Mouse (Mus musculus) embryonic facial prominence, embryonic 13.5 days (tissue): ENCODE results near the gene Ncaph. TPM values are rescaled to one million over a fixed set of nuclear protein-coding genes. Genes with fewer than 3 reads are reported as not detected.
A peak's percentile ranks its signal among the peaks of the same experiment; 100 is the strongest.
"Not testable (repeated sequence)": the region's sequence is repeated elsewhere in the genome, so short reads cannot be mapped to it uniquely, and the experiment has no call there.

Experiments used
- ATAC-seq: fragments of 200-750 bp; cut with Nextera tagmentation; 2 replicates; pipeline ENCODE4 v1.8.0; 2017; ENCODE audit warnings: low read depth; ENCODE audit not compliant: insufficient number of reproducible peaks, insufficient read depth, low FRiP score, low TSS enrichment
- H3K27ac ChIP-seq: fragments of 300-500 bp; sonication (generic); 2 replicates; pipeline ENCODE4 v1.5.1; 2015; ENCODE audit warnings: moderate library complexity, mild to moderate bottlenecking, inconsistent platforms
- H3K27me3 ChIP-seq: fragments of 300-500 bp; sonication (generic); 2 replicates; pipeline ENCODE4 v1.6.1; 2015; ENCODE audit warnings: mild to moderate bottlenecking, inconsistent platforms
- H3K36me3 ChIP-seq: fragments of 300-500 bp; sonication (generic); 2 replicates; pipeline ENCODE4 v1.6.1; 2015; ENCODE audit warnings: mild to moderate bottlenecking, inconsistent platforms
- H3K4me1 ChIP-seq: fragments of 300-500 bp; sonication (generic); 2 replicates; pipeline ENCODE4 v1.6.1; 2015; ENCODE audit warnings: inconsistent platforms
- H3K4me2 ChIP-seq: fragments of 300-500 bp; sonication (generic); 2 replicates; pipeline ENCODE4 v1.6.1; 2015; ENCODE audit warnings: moderate library complexity, mild to moderate bottlenecking, inconsistent platforms
- H3K4me3 ChIP-seq: fragments of 300-500 bp; sonication (generic); 2 replicates; pipeline ENCODE4 v1.5.1; 2015; ENCODE audit warnings: mild to moderate bottlenecking, inconsistent platforms
- H3K9ac ChIP-seq: fragments of 300-500 bp; sonication (generic); 2 replicates; pipeline ENCODE4 v1.6.1; 2015; ENCODE audit warnings: mild to moderate bottlenecking, inconsistent platforms
- H3K9me3 ChIP-seq: fragments of 300-500 bp; sonication (generic); 2 replicates; pipeline ENCODE4 v1.6.1; 2016; ENCODE audit warnings: inconsistent platforms
- WGBS: fragments of 180-500 bp; shearing (Covaris S2); methylation state at CpG from one replicate; pipeline ENCODE4 v1.1.7; 2015; ENCODE audit warnings: mixed read lengths; 5-methylcytosine and 5-hydroxymethylcytosine counted together
- polyA plus RNA-seq: library from polyadenylated mRNA; unstranded; fragments of >200 nt; fragmentation: Nextera tagmentation; extraction: Ambion mirVana; gene quantifications from 2 replicates; pipeline ENCODE4 v1.2.1, GENCODE M21; 2015

The Ncaph gene
- 80.3 and 81.6 TPM in 2 replicates for polyA plus RNA-seq

- Histone ChIP-seq H3K4me3 (peak within 1 kb of the TSS; percentile 84), H3K27me3 (no peaks in the 10 kb centered on the region), H3K9ac (peak within 1 kb of the TSS; percentile 86), H3K27ac (peak within 1 kb of the TSS; percentile 93), H3K9me3 (no peaks in the 10 kb centered on the region), H3K4me1 (peaks cover 42% of the 10 kb centered on the region), H3K36me3 (peaks cover 5% of the 10 kb centered on the region; the same call in 1 of the 2 replicates), H3K4me2 (peak within 1 kb of the TSS; percentile 75)
- ATAC-seq: peak; percentile 89
- WGBS: 2% methylated on average over 57 of the region's 57 CpGs
Measured at GRCm38 (mm10) chr2:127133621-127134461, at the start of gene Ncaph. Gene Ncaph, minus strand, starts transcription at chr2:127133954.

- H3K27ac ChIP-seq: peak overlapping the region; percentile 91
- H3K9ac ChIP-seq: peak overlapping the region; percentile 84
- WGBS: 2% methylated on average over 17 of the region's 17 CpGs
- peak; percentile 99 for ATAC-seq
- peak overlapping the region; percentile 61 for H3K4me3 ChIP-seq
- H3K4me2 ChIP-seq: peak overlapping the region; percentile 79
- no peaks in the 10 kb centered on the region for H3K27me3 ChIP-seq
- 0 out of 2 replicates have a peak, but pooled peaks cover 5% of the 10 kb centered on the region for H3K4me1 ChIP-seq
- H3K9me3 ChIP-seq: no peaks in the 10 kb centered on the region
- no peaks in the 10 kb centered on the region for H3K36me3 ChIP-seq
Measured at GRCm38 (mm10) chr2:127182598-127183381, 49.0 kb upstream of the Ncaph start.

DNA sequence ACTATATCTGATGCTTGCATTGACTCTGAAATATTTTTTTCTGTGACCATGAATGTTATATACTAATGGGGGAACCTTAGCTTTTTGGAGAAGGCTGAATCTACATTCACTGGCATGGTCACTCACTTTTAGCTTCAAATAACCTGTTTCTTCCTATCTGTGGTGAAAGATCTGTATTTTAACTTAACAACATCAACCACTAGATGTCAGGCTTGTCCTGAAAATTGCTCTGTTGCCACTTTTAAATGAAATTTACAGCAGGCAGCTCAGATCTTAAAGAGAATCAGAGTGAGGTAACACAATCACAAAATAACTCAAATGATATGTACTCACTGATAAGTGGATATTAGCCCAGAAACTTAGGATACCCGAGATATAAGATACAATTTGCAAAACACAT is 32.5 kb upstream of the Ncaph start:
- H3K36me3 ChIP-seq, H3K9ac ChIP-seq, ATAC-seq, H3K9me3 ChIP-seq, H3K27me3 ChIP-seq, H3K4me1 ChIP-seq, H3K4me2 ChIP-seq, H3K27ac ChIP-seq, H3K4me3 ChIP-seq: not testable (repeated sequence)
- WGBS: 7% methylated on average over 1 of the region's 1 CpGs

DNA sequence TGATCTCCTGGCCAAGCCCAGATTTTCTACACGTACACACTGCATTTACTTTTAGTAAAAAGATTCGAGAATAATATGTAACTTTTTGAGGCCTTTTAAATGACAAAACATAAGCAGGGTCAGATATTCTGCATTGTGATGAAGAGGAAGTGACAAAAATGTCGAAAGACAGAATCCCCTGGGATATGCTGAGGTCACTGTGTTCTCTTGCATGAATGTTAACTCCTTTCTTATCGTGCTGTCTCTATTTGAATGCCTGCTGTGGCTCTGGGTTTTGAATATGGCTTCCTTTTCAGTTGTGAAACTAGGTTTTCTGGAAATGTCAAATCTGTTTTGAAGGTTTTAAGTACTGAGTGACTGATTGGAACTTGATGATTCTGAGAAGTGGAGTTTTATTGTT is 31.9 kb upstream of the Ncaph start:
- Histone ChIP-seq H3K27me3 (0 out of 2 replicates have a peak, but pooled peaks cover 3% of the 10 kb centered on the region), H3K4me1 (no peaks in the 10 kb centered on the region), H3K36me3 (no peaks in the 10 kb centered on the region), H3K9me3 (no peaks in the 10 kb centered on the region), H3K9ac (no peak overlapping the region), H3K4me2 (no peak overlapping the region), H3K4me3 (no peak overlapping the region), H3K27ac (no peak overlapping the region)
- 59% methylated on average over 4 of the region's 4 CpGs for WGBS
- ATAC-seq: no peak

DNA sequence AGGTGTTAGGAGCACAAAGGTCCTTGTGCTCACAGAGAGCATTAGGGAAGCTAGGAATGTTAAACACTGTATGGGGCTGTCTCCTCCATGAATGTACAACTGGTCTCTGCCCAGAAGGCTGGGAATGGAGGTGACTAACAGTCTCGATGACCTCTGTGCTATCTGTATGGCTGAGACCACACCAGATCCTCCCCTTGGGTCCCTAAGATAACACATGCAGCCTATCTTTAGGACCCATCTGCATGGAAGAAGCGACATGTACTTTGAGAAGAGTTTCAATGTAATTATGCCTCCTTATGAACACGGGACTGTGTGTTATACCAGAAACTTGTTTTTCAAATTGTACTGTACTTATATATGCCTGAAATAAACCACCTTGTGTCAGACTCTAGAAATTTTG is 11.9 kb upstream of the Ncaph start:
- no peak overlapping the region for H3K4me3 ChIP-seq
- H3K4me1 ChIP-seq: peaks cover 20% of the 10 kb centered on the region
- peaks cover 11% of the 10 kb centered on the region for H3K36me3 ChIP-seq
- H3K4me2 ChIP-seq: no peak overlapping the region
- WGBS: 79% methylated on average over 3 of the region's 3 CpGs
- ATAC-seq: no peak
- no peaks in the 10 kb centered on the region for H3K27me3 ChIP-seq
- no peak overlapping the region for H3K9ac ChIP-seq
- no peak overlapping the region for H3K27ac ChIP-seq
- H3K9me3 ChIP-seq: no peaks in the 10 kb centered on the region; the same call in 1 of the 2 replicates

- Histone ChIP-seq H3K4me3 (peak within 1 kb of the TSS; percentile 66), H3K9ac (peak within 1 kb of the TSS; percentile 78), H3K36me3 (peaks cover 28% of the 10 kb centered on the region), H3K9me3 (no peaks in the 10 kb centered on the region; the same call in 1 of the 2 replicates), H3K4me2 (peak within 1 kb of the TSS; percentile 84), H3K27me3 (no peaks in the 10 kb centered on the region), H3K27ac (0 out of 2 replicates have a peak within 1 kb of the TSS, but pooled peaks have one; percentile 3), H3K4me1 (peaks cover 20% of the 10 kb centered on the region)
- ATAC-seq: peak; percentile 85
- 3% methylated on average over 31 of the region's 31 CpGs for WGBS
Measured at GRCm38 (mm10) chr2:127143158-127144063, 9.7 kb upstream of the Ncaph start, which contains the start of gene Itpripl1. Gene Itpripl1, minus strand, starts transcription at chr2:127143442.

GRCm38 (mm10) chr2:127142577-127143157 is 8.9 kb upstream of the Ncaph start:
- WGBS: 15% methylated on average over 6 of the region's 6 CpGs
- H3K4me2 ChIP-seq: peak overlapping the region; percentile 84
- H3K27ac ChIP-seq: 0 out of 2 replicates have a peak overlapping the region, but pooled peaks have one; percentile 3
- ATAC-seq: no peak
- peak overlapping the region; percentile 78 for H3K9ac ChIP-seq
- H3K27me3 ChIP-seq: no peaks in the 10 kb centered on the region
- H3K36me3 ChIP-seq: peaks cover 28% of the 10 kb centered on the region
- H3K4me1 ChIP-seq: peaks cover 25% of the 10 kb centered on the region
- no peaks in the 10 kb centered on the region; the same call in 1 of the 2 replicates for H3K9me3 ChIP-seq
- H3K4me3 ChIP-seq: peak overlapping the region; percentile 66

DNA sequence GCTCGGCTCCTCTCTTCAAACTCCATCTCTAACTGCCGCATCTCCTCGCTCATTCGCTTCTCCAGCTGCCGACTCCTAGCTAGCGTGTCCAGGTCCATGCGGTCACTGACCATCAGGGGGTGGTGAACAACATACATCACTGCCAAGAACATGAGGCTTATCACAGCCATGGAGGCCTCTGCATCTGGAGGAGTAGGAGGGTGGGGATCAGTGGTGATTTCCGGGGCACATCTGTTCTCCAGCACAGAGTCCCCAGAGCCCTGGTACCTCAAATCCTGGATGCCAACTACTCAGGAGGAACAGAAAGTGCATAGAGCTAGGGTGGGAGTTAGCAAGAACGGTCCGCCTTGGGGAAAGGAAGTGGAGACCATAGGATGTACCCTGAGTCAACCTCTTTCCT is 8.3 kb upstream of the Ncaph start:
- H3K4me3 ChIP-seq: peak overlapping the region; percentile 66
- ATAC-seq: no peak
- H3K9ac ChIP-seq: peak overlapping the region; percentile 78; the same call in 1 of the 2 replicates

GRCm38 (mm10) chr2:127140011-127140410 is 6.3 kb upstream of the Ncaph start:
- no peak overlapping the region for H3K9ac ChIP-seq
- peaks cover 33% of the 10 kb centered on the region for H3K4me1 ChIP-seq
- no peak overlapping the region for H3K4me2 ChIP-seq
- H3K4me3 ChIP-seq: no peak overlapping the region
- no peak for ATAC-seq
- WGBS: 96% methylated on average over 7 of the region's 7 CpGs
- H3K27me3 ChIP-seq: no peaks in the 10 kb centered on the region
- H3K9me3 ChIP-seq: no peaks in the 10 kb centered on the region
- no peak overlapping the region for H3K27ac ChIP-seq
- peaks cover 28% of the 10 kb centered on the region for H3K36me3 ChIP-seq

More for the DNA sequence above, 8.3 kb upstream of the Ncaph start:
- Histone ChIP-seq H3K9me3 (no peaks in the 10 kb centered on the region; the same call in 1 of the 2 replicates), H3K27ac (no peak overlapping the region), H3K4me1 (peaks cover 27% of the 10 kb centered on the region), H3K36me3 (peaks cover 28% of the 10 kb centered on the region), H3K27me3 (no peaks in the 10 kb centered on the region), H3K4me2 (peak overlapping the region; percentile 84)
- WGBS: 89% methylated on average over 10 of the region's 10 CpGs

- Histone ChIP-seq H3K27ac (no peak overlapping the region), H3K9me3 (no peaks in the 10 kb centered on the region), H3K27me3 (no peaks in the 10 kb centered on the region), H3K36me3 (peaks cover 28% of the 10 kb centered on the region), H3K4me1 (peaks cover 34% of the 10 kb centered on the region), H3K4me3 (no peak overlapping the region), H3K4me2 (no peak overlapping the region), H3K9ac (no peak overlapping the region)
- ATAC-seq: no peak
- WGBS: 98% methylated on average over 1 of the region's 1 CpGs
Measured at GRCm38 (mm10) chr2:127139605-127140004, 5.9 kb upstream of the Ncaph start.
